Mouse (Mus musculus) telencephalon, adult 2 months (tissue): ENCODE measurements around the gene Olfr967.
"Not testable (repeated sequence)": the region's sequence is repeated elsewhere in the genome, so short reads cannot be mapped to it uniquely, and the experiment has no call there.

Experiments used
- DNase-seq: peaks from one replicate; pipeline ENCODE4 v3.0.0-alpha.2; 2011; ENCODE audit warnings: low read depth, low spot score

Gene Olfr967

GRCm38 (mm10) chr9:39745949-39746348 is at the start of gene Olfr967:
Gene Olfr967 (plus strand): TSS chr9:39746249.
- DNase-seq = no peak

- not testable (repeated sequence) for DNase-seq
These were observed 44.9 kb upstream of the Olfr967 start for GRCm38 (mm10) chr9:39701123-39701522.

GRCm38 (mm10) chr9:39707017-39707416 is 39.0 kb upstream of the Olfr967 start, which contains the start of gene Olfr149:
Gene Olfr149 (minus strand): TSS chr9:39707117.
- no peak for DNase-seq

- no peak for DNase-seq
These were observed 37.1 kb upstream of the Olfr967 start for GRCm38 (mm10) chr9:39708958-39709357.

GRCm38 (mm10) chr9:39711053-39711452 is 35.0 kb upstream of the Olfr967 start, which contains the start of gene Olfr965:
Gene Olfr965 (plus strand): TSS chr9:39711353.
- DNase-seq = no peak

- no peak for DNase-seq
These were observed 15.4 kb upstream of the Olfr967 start, which contains the start of gene Olfr150 for GRCm38 (mm10) chr9:39730678-39731077. Gene Olfr150 (plus strand): TSS chr9:39730978.

GRCm38 (mm10) chr9:39740741-39741140 is 5.3 kb upstream of the Olfr967 start:
- DNase-seq = no peak

GRCm38 (mm10) chr9:39746428-39746827 is 379 bp downstream of the Olfr967 start:
- peak; percentile 71 for DNase-seq

GRCm38 (mm10) chr9:39783153-39783552 is 37.1 kb downstream of the Olfr967 start, which contains the start of gene Olfr968:
Gene Olfr968 (minus strand): TSS chr9:39783253.
- no peak for DNase-seq

- no peak for DNase-seq
These were observed 44.5 kb downstream of the Olfr967 start, which contains the start of gene Olfr969 for GRCm38 (mm10) chr9:39790558-39790957. Gene Olfr969 (plus strand): TSS chr9:39790945.
